Comparison of ENCODE assay signal across 8 mouse cellular contexts in genomic region chr3:84040476-84041082, GRCm38 (mm10). TPM values are rescaled to one million over a fixed set of nuclear protein-coding genes. Genes with fewer than 3 reads are reported as not detected.
DNase-seq lines count a peak whose midpoint lies in the region; ATAC-seq lines count a peak whose summit lies in the region.

No protein-coding gene starts in this region.

- peak overlapping the region; percentile 100 for H3K9ac ChIP-seq in forebrain, embryonic 13.5 days
- peak overlapping the region; percentile 98 for H3K9ac ChIP-seq in hindbrain, embryonic 16.5 days (ENCODE audit: low read depth, low read length)
- peak overlapping the region; percentile 96 for H3K9ac ChIP-seq in neural tube, embryonic 14.5 days (replicated peaks; ENCODE audit: low read depth, low read length)

- 0 out of 2 replicates have a peak, but pooled peaks cover 5% of the 10 kb centered on the region for H3K36me3 ChIP-seq in forebrain, embryonic 13.5 days (ENCODE audit: poor library complexity, severe bottlenecking)
- H3K36me3 ChIP-seq in hindbrain, embryonic 16.5 days (ENCODE audit: control insufficient read depth, insufficient read depth, low read length), result no peaks in the 10 kb centered on the region
- no peaks in the 10 kb centered on the region for H3K36me3 ChIP-seq in neural tube, embryonic 14.5 days (ENCODE audit: control insufficient read depth, insufficient read depth, low read length)

- peak; percentile 14 for DNase-seq in ovary, postnatal 10 days (ENCODE audit: low spot score)
- no peak for DNase-seq in ovary, postnatal 14 days (ENCODE audit: low spot score)
- peak; percentile 70 for DNase-seq in ZHBTc4 (ENCODE audit: low read depth, low spot score)
- peak; percentile 69 to 75 for DNase-seq in lung, adult 18-20 months
- DNase-seq in left cerebral cortex, adult 8-10 months (ENCODE audit: low spot score in 2 of 2), result no peak

- no peak for ATAC-seq in forebrain, embryonic 13.5 days
- ATAC-seq in hindbrain, embryonic 16.5 days, result peak; percentile 56
- ATAC-seq in neural tube, embryonic 14.5 days (ENCODE audit: low read depth), result peak; percentile 59

- peaks cover 27% of the 10 kb centered on the region for H3K4me1 ChIP-seq in forebrain, embryonic 13.5 days
- H3K4me1 ChIP-seq in hindbrain, embryonic 16.5 days (ENCODE audit: control insufficient read depth, insufficient read depth, low read depth, low read length), result peaks cover 13% of the 10 kb centered on the region
- H3K4me1 ChIP-seq in neural tube, embryonic 14.5 days (ENCODE audit: control insufficient read depth, insufficient read depth, low read length), result peaks cover 25% of the 10 kb centered on the region

- peak overlapping the region; percentile 98 for H3K4me3 ChIP-seq in forebrain, embryonic 13.5 days
- H3K4me3 ChIP-seq in hindbrain, embryonic 16.5 days (ENCODE audit: low read length), result peak overlapping the region; percentile 93
- H3K4me3 ChIP-seq in neural tube, embryonic 14.5 days (ENCODE audit: low read depth, low read length), result peak overlapping the region; percentile 98

- WGBS in forebrain, embryonic 13.5 days, result 4% methylated on average over 23 of the region's 23 CpGs
- 3% methylated on average over 23 of the region's 23 CpGs for WGBS in hindbrain, embryonic 16.5 days
- WGBS in neural tube, embryonic 14.5 days, result 5% methylated on average over 23 of the region's 23 CpGs

- H3K27me3 ChIP-seq in forebrain, embryonic 13.5 days, result 0 out of 2 replicates have a peak, but pooled peaks cover 2% of the 10 kb centered on the region
- H3K27me3 ChIP-seq in hindbrain, embryonic 16.5 days (replicated peaks; ENCODE audit: control insufficient read depth, insufficient read depth, low read length), result no peaks in the 10 kb centered on the region
- no peaks in the 10 kb centered on the region for H3K27me3 ChIP-seq in neural tube, embryonic 14.5 days (ENCODE audit: control insufficient read depth, insufficient read depth, low read length)

- peak overlapping the region; percentile 83 for H3K4me2 ChIP-seq in forebrain, embryonic 13.5 days
- H3K4me2 ChIP-seq in hindbrain, embryonic 16.5 days (ENCODE audit: low read length), result peak overlapping the region; percentile 97
- H3K4me2 ChIP-seq in neural tube, embryonic 14.5 days (ENCODE audit: low read depth, low read length), result peak overlapping the region; percentile 96

- peak overlapping the region; percentile 94 for H3K27ac ChIP-seq in forebrain, embryonic 13.5 days
- H3K27ac ChIP-seq in hindbrain, embryonic 16.5 days (ENCODE audit: low read depth, low read length), result peak overlapping the region; percentile 96
- peak overlapping the region; percentile 94 for H3K27ac ChIP-seq in neural tube, embryonic 14.5 days (ENCODE audit: low read depth, low read length)

- no peaks in the 10 kb centered on the region for H3K9me3 ChIP-seq in forebrain, embryonic 13.5 days (replicated peaks)
- no peaks in the 10 kb centered on the region for H3K9me3 ChIP-seq in hindbrain, embryonic 16.5 days (ENCODE audit: control insufficient read depth, low read length)
- no peaks in the 10 kb centered on the region for H3K9me3 ChIP-seq in neural tube, embryonic 14.5 days (ENCODE audit: control insufficient read depth, low read length)

RNA-seq across cellular contexts. Expression of gene Tmem131l, which starts 0.6 kb away (rescaled TPM):
- polyA plus RNA-seq in forebrain, embryonic 13.5 days (2015; fragmentation: Nextera tagmentation; extraction: Ambion mirVana), result 125 and 139 TPM in 2 replicates
- 34.6 and 45.2 TPM in 2 replicates for polyA plus RNA-seq in hindbrain, embryonic 16.5 days (2015; fragmentation: Nextera tagmentation; extraction: Ambion mirVana)
- polyA plus RNA-seq in neural tube, embryonic 14.5 days (2014; fragmentation: Nextera tagmentation; extraction: Ambion mirVana), result 63.6 and 71.4 TPM in 2 replicates
- total RNA-seq in left cerebral cortex, adult 8-10 months (2022), result 10 to 100 TPM; 17.5 to 23.7 (median 18.6) TPM

Comparison
In these comparisons a context has a peak if more than half of its experiments do, and no peak if none do; other contexts are left out.
1. DNase-seq: peak in ovary, postnatal 10 days (single experiment), ZHBTc4 (single experiment) and lung, adult 18-20 months (2 of 2); none in ovary, postnatal 14 days (single experiment) and left cerebral cortex, adult 8-10 months (0 of 2).
2. Peak in every context shown above with its lines, with median percentiles within 50 percentile points of each other: H3K27ac ChIP-seq, H3K4me2 ChIP-seq, H3K4me3 ChIP-seq and H3K9ac ChIP-seq.